Mouse (Mus musculus): Measurements from ENCODE around the gene Taf1c.

DNA sequence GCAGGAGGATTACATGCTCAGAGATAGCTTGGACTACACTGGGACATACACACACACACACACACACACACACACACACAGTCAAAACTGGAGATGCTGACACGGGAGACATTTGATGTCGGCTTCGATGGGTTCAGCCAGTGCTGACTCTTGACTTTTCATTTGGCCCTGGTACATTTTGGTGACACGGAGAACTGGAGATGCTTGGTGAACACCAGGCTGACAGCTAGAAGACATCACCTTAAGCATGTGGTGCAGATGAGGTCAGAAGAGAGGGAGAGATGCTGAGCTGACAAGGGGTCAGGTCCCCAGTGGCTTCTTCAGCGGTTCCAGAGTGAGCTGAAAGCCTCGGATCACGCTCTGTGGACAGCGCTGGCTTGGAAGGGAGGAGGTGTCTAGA is 18.0 kb upstream of the Taf1c start:
- TF ChIP-seq POLR2A (IDR thresholded peaks at IDR 0.05; ENCODE audit: borderline replicate concordance, low read depth, low read length) (no peak), CTCF (IDR thresholded peaks at IDR 0.05; ENCODE audit: low read depth, low read length) (no peak)
